Comparison of ENCODE assay signal across 10 mouse cellular contexts in genomic region chr7:44594291-44594690, GRCm38 (mm10). TPM values are rescaled to one million over a fixed set of nuclear protein-coding genes. Genes with fewer than 3 reads are reported as not detected.
DNase-seq lines count a peak whose midpoint lies in the region; ATAC-seq and TF ChIP-seq lines count a peak whose summit lies in the region.
"Had no signal": no experiment of that assay in that cellular context is flagged by ENCODE, and none has a peak within 500 bp of the region (broad histone marks: within the 10 kb centered on the region; RNA-seq: fewer than 3 reads in every experiment).

No protein-coding gene starts in this region.

- no peak for TF ChIP-seq CTCF in olfactory bulb, adult 2 months (IDR thresholded peaks at IDR 0.05; ENCODE audit: insufficient read depth, low read depth, low read length)

- peak overlapping the region; percentile 77; the same call in 1 of the 2 replicates for H3K4me3 ChIP-seq in embryonic facial prominence, embryonic 10.5 days
- peak overlapping the region; percentile 72 for H3K4me3 ChIP-seq in hindbrain, embryonic 16.5 days (ENCODE audit: low read length)
- H3K4me3 ChIP-seq in olfactory bulb, adult 2 months (ENCODE audit: insufficient read depth, low read depth, low read length), result peak overlapping the region; percentile 74
- H3K4me3 ChIP-seq: liver, embryonic 13.5 days had no signal

- WGBS in embryonic facial prominence, embryonic 10.5 days, result 70% methylated on average over 6 of the region's 6 CpGs
- WGBS in hindbrain, embryonic 16.5 days, result 40% methylated on average over 6 of the region's 6 CpGs
- 8% methylated on average over 6 of the region's 6 CpGs for WGBS in olfactory bulb, adult 2 months

- ATAC-seq in hindbrain, embryonic 16.5 days, result peak; percentile 0; the same call in 1 of the 2 replicates

- H3K36me3 ChIP-seq in embryonic facial prominence, embryonic 10.5 days (replicated peaks), result peaks cover 8% of the 10 kb centered on the region
- no peaks in the 10 kb centered on the region for H3K36me3 ChIP-seq in hindbrain, embryonic 16.5 days (ENCODE audit: control insufficient read depth, insufficient read depth, low read length)
- H3K36me3 ChIP-seq: liver, embryonic 13.5 days had no signal

- peak overlapping the region; percentile 56 for H3K9ac ChIP-seq in hindbrain, embryonic 16.5 days (ENCODE audit: low read depth, low read length)
- H3K9ac ChIP-seq: liver, embryonic 13.5 days had no signal

- TF ChIP-seq POLR2A in olfactory bulb, adult 2 months (IDR thresholded peaks at IDR 0.05; ENCODE audit: insufficient read depth, low read depth, low read length), result no peak; the same call in 1 of the 2 replicates

- peak; percentile 49 for DNase-seq in testis, postnatal 10 days (ENCODE audit: low spot score)
- DNase-seq in testis, postnatal 14 days (ENCODE audit: low spot score), result no peak
- DNase-seq in embryonic facial prominence, embryonic 10.5 days (ENCODE audit: low spot score), result no peak
- DNase-seq in adrenal gland, adult 8-10 months, result no peak
- DNase-seq in kidney, postnatal 25 days, result no peak
- no peak for DNase-seq in heart, adult 18-20 months

- peak overlapping the region; percentile 91 for H3K4me2 ChIP-seq in hindbrain, embryonic 16.5 days (ENCODE audit: low read length)
- H3K4me2 ChIP-seq: liver, embryonic 13.5 days had no signal

- peaks cover 43% of the 10 kb centered on the region for H3K27me3 ChIP-seq in embryonic facial prominence, embryonic 10.5 days (replicated peaks; ENCODE audit: low read depth, poor library complexity, severe bottlenecking)
- H3K27me3 ChIP-seq in hindbrain, embryonic 16.5 days (replicated peaks; ENCODE audit: control insufficient read depth, insufficient read depth, low read length), result no peaks in the 10 kb centered on the region

- H3K9me3 ChIP-seq in embryonic facial prominence, embryonic 10.5 days, result no peaks in the 10 kb centered on the region
- no peaks in the 10 kb centered on the region for H3K9me3 ChIP-seq in hindbrain, embryonic 16.5 days (ENCODE audit: control insufficient read depth, low read length)
- H3K9me3 ChIP-seq: liver, embryonic 13.5 days had no signal

- H3K4me1 ChIP-seq in embryonic facial prominence, embryonic 10.5 days, result peaks cover 66% of the 10 kb centered on the region
- H3K4me1 ChIP-seq in hindbrain, embryonic 16.5 days (ENCODE audit: control insufficient read depth, insufficient read depth, low read depth, low read length), result peaks cover 44% of the 10 kb centered on the region
- H3K4me1 ChIP-seq in olfactory bulb, adult 2 months (ENCODE audit: control insufficient read depth, insufficient read depth, low read length), result peaks cover 48% of the 10 kb centered on the region

- no peak overlapping the region for H3K27ac ChIP-seq in embryonic facial prominence, embryonic 10.5 days (replicated peaks)
- H3K27ac ChIP-seq in hindbrain, embryonic 16.5 days (ENCODE audit: low read depth, low read length), result peak overlapping the region; percentile 81
- peak overlapping the region; percentile 95 for H3K27ac ChIP-seq in olfactory bulb, adult 2 months (ENCODE audit: insufficient read depth, low read depth, low read length)
- H3K27ac ChIP-seq: liver, embryonic 13.5 days had no signal

RNA-seq across cellular contexts. Expression of gene Kcnc3, which starts 3.8 kb away (rescaled TPM):
- polyA plus RNA-seq in embryonic facial prominence, embryonic 10.5 days (2016; fragmentation: Nextera tagmentation; extraction: Ambion mirVana), result 0.44 and 0.63 TPM in 2 replicates
- polyA plus RNA-seq in hindbrain, embryonic 16.5 days (2015; fragmentation: Nextera tagmentation; extraction: Ambion mirVana), result 6.4 and 8.5 TPM in 2 replicates
- not detected in 2 replicates for polyA plus RNA-seq in olfactory bulb, adult 2 months (2012; ENCODE audit: insufficient read depth, insufficient read length, low replicate concordance, missing spikeins)
- 10 to 100 TPM in 1 of 4 experiments, 1 to 10 TPM in 3; 4.7 to 11.1 (median 7.8) TPM for total RNA-seq in adrenal gland, adult 8-10 months (2022)
- total RNA-seq in heart, adult 18-20 months (2021), result 1 to 10 TPM; 2.4 to 2.6 TPM

RNA-seq across cellular contexts. Expression of gene Napsa, which starts 22.1 kb away (rescaled TPM):
- 0.78 and 0.88 TPM in 2 replicates for polyA plus RNA-seq in embryonic facial prominence, embryonic 10.5 days (2016; fragmentation: Nextera tagmentation; extraction: Ambion mirVana)
- polyA plus RNA-seq in hindbrain, embryonic 16.5 days (2015; fragmentation: Nextera tagmentation; extraction: Ambion mirVana), result 1.1 and 1.6 TPM in 2 replicates
- polyA plus RNA-seq in olfactory bulb, adult 2 months (2012; ENCODE audit: insufficient read depth, insufficient read length, low replicate concordance, missing spikeins), result not detected in 2 replicates
- 1 to 10 TPM in 3 of 4 experiments, under 1 TPM in 1; 1.00 to 2.0 (median 1.5) TPM for total RNA-seq in adrenal gland, adult 8-10 months (2022)
- total RNA-seq in heart, adult 18-20 months (2021), result 1 to 10 TPM in 1 of 2 experiments, under 1 TPM in 1; 0.82 to 4.4 TPM
- total RNA-seq: gastrocnemius, postnatal 14 days had no signal

RNA-seq across cellular contexts. Expression of gene Nr1h2, which starts 40.5 kb away (rescaled TPM):
- 75.0 and 77.6 TPM in 2 replicates for polyA plus RNA-seq in embryonic facial prominence, embryonic 10.5 days (2016; fragmentation: Nextera tagmentation; extraction: Ambion mirVana)
- 62.0 and 66.1 TPM in 2 replicates for polyA plus RNA-seq in hindbrain, embryonic 16.5 days (2015; fragmentation: Nextera tagmentation; extraction: Ambion mirVana)
- polyA plus RNA-seq in olfactory bulb, adult 2 months (2012; ENCODE audit: insufficient read depth, insufficient read length, low replicate concordance, missing spikeins), result not detected in 2 replicates
- 100 to 1,000 TPM in 3 of 4 experiments, 10 to 100 TPM in 1; 94.3 to 153 (median 129) TPM for total RNA-seq in adrenal gland, adult 8-10 months (2022)
- total RNA-seq in heart, adult 18-20 months (2021), result 10 to 100 TPM; 43.9 to 47.3 TPM

RNA-seq across cellular contexts. Expression of gene Pold1, which starts 45.6 kb away (rescaled TPM):
- polyA plus RNA-seq in embryonic facial prominence, embryonic 10.5 days (2016; fragmentation: Nextera tagmentation; extraction: Ambion mirVana), result 164 and 171 TPM in 2 replicates
- 20.5 and 26.3 TPM in 2 replicates for polyA plus RNA-seq in hindbrain, embryonic 16.5 days (2015; fragmentation: Nextera tagmentation; extraction: Ambion mirVana)
- polyA plus RNA-seq in olfactory bulb, adult 2 months (2012; ENCODE audit: insufficient read depth, insufficient read length, low replicate concordance, missing spikeins), result not detected in 2 replicates
- total RNA-seq in adrenal gland, adult 8-10 months (2022), result 10 to 100 TPM; 10.9 to 18.6 (median 15.9) TPM
- total RNA-seq in heart, adult 18-20 months (2021), result 10 to 100 TPM; 12.6 to 16.2 TPM
